Mouse (Mus musculus) adrenal gland, postnatal 14 days (tissue): ENCODE measurements around the gene H2al1g. TPM values are rescaled to one million over a fixed set of nuclear protein-coding genes. Genes with fewer than 3 reads are reported as not detected.

Experiments used
- total RNA-seq: library from RNA; stranded (reverse); gene quantifications from 2 replicates; pipeline ENCODE4 v1.2.3, GENCODE M21; 2021

The H2al1g gene
- total RNA-seq, 1 experiment from 2014 or later, result not detected

Other genes with a start within 250 kb of the H2al1g start
- not detected in 2 replicates for gene H2al1a, start 19.0 kb upstream of the H2al1g start, total RNA-seq
- not detected in 2 replicates for gene H2al1b, start 15.8 kb upstream of the H2al1g start, total RNA-seq
- gene H2al1c, start 12.6 kb upstream of the H2al1g start, total RNA-seq, result not detected in 2 replicates
- not detected in 2 replicates for gene H2al1d, start 9.4 kb upstream of the H2al1g start, total RNA-seq
- not detected in 2 replicates for gene H2al1e, start 6.3 kb upstream of the H2al1g start, total RNA-seq
- gene H2al1f, start 3.1 kb upstream of the H2al1g start, total RNA-seq, result not detected in 2 replicates
- not detected in 2 replicates for gene H2al1h, start 3.2 kb downstream of the H2al1g start, total RNA-seq
- not detected in 2 replicates for gene H2al1i, start 6.4 kb downstream of the H2al1g start, total RNA-seq
- gene H2al1j, start 9.6 kb downstream of the H2al1g start, total RNA-seq, result not detected in 2 replicates